Mouse (Mus musculus) kidney, postnatal 14 days (tissue): ENCODE results near the gene Sp7.
A peak's percentile ranks its signal among the peaks of the same experiment; 100 is the strongest.

Source experiments
- DNase-seq: peaks from one replicate; pipeline ENCODE4 v3.0.0; 2022; ENCODE audit warnings: mixed read lengths

Sp7 gene

DNA sequence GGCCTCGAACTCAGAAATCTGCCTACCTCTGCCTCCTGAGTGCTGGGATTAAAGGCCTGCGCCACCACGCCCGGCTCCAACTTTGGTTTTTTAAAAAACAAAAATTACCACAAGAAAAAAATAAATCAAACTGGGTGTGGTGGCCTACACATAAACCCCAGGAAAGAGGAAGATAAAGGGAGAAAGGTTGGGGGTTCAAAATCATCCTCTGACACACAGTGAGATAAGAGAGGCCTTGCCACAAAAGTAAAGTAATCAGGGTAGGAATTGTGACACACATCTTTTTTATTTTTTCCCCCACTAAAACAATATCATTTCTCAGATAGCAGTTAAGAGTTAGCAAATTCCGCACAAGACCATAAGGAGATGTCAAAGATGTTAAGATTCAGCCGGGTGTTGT lies 16.7 kb upstream of the Sp7 start:
- DNase-seq = no peak

DNA sequence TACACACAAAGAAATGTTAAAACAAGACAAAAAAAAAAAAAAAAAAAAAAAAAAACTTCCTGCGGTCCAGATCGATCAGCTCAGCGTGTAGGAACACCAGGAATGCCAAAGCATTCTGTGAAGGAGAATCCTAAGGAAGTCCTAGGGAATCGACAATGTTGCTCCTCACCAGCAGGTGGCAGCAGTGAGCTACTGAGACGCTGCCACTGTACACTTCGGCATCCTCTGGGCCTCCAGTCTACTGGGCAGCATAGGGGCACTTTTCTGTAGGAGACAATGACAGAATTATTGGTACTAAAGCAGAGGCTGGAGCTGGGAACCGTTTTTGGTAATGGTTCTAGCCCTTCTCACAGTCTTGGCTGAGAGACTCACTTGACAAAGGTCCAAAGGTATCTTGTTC lies 14.6 kb upstream of the Sp7 start:
- DNase-seq = peak; percentile 92

DNA sequence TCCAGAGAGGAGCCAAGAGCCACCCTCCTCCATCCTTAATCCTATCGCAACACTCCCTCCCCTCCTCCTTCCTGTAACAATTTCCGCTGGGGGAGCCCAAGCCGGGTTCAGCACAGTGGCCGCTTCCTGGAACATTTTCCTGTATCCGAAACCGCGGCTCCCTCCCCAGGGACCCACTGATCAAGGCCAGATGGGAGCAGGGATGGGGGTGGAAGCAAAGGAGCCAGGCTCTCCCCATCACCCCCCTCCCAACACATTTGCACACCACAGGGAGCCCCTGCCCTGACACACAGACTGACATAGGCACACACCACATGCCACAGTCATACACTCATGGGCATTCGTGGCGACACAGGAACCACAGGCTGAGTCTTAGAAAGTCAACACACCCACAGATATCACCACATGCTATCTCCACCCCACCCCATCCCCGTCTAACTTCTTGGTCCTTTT lies 10.9 kb upstream of the Sp7 start:
- DNase-seq = peak; percentile 88

GRCm38 (mm10) chr15:102377163-102377543 lies 10.2 kb upstream of the Sp7 start:
- peak; percentile 93 for DNase-seq

DNA sequence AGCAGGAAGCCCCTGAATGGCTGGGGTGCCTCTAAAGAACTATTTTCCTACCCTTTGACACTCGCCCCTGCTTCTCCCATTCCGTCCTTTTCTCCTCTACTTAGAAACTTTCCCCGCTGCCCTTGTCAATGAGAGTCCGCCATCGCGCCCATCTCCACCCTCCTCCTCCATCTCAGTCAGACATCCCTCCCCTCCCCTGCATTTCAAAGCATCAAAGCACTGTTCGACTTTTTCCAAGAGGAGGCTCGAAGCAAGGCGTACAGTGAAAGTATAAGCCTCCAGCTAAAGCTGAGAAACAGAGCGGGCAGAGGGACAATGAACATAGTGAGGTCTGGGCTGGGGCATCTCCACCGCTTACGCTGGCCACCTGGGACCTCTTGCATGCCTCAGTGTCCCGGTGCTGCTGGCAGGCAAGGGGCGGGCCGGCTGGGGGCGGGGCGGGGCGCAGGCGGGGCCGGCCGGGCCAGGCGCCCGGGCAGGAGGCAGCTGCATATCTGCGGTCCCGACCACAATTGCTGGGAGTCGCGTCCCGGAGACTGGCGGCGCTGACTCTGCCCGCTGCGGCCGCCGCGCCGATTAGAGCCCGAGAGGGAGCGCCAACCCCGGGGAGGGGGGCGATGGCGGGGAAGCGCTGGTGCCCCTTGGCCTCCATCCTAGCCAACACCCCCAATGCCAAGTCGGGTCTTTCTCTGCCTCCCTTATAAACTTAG lies 9.6 kb upstream of the Sp7 start:
- peak; percentile 76 for DNase-seq

- no peak for DNase-seq
These were observed 3.7 kb upstream of the Sp7 start for GRCm38 (mm10) chr15:102370727-102371126.

- no peak for DNase-seq
These were observed 3.0 kb upstream of the Sp7 start for GRCm38 (mm10) chr15:102369972-102370371.

- no peak for DNase-seq
These were observed 744 bp downstream of the Sp7 start for GRCm38 (mm10) chr15:102366238-102366637.

DNA sequence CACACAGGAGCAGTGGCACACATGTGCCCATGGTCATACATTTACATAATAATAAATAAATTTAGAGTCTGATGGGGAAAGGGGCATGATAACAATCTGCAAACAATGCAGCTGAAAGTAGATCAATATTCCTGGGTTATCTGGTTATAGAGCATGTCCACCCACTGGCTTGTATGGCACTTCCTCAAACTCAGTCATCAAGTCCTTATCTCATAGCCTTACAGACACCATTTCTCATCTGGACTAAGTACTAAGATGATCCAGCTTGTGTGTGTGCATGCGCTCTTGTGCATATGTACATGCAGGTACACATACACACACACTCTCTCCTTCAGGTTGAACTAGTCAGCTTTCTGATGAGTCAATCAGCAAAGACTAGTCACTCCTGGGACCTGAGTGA lies 2.3 kb downstream of the Sp7 start:
- no peak for DNase-seq

DNA sequence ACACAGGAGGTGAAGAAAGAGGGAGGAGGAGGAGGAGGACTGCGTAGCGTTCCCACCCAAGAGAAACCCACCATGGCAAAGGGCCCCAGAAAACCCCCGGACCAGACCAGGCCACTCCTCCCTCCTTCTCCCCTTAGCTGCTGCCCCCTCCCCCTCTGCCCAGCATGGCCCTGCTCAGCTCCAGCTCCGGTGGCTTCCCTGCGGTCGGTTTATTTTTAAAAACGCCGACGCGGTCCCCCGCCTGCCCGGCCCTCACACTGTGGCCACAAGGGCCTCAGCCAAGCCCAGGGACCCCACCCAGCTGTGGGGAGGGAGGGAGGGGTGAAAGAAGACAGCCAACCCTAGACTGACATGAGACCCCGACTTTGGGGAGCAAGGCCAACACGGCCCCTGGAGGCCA lies 4.3 kb downstream of the Sp7 start:
- peak; percentile 18 for DNase-seq

- no peak for DNase-seq
These were observed 8.1 kb downstream of the Sp7 start for GRCm38 (mm10) chr15:102358834-102359233.

- peak; percentile 16 for DNase-seq
These were observed 8.9 kb downstream of the Sp7 start for GRCm38 (mm10) chr15:102358126-102358525.

GRCm38 (mm10) chr15:102356501-102357325 lies 10.3 kb downstream of the Sp7 start:
- DNase-seq = no peak

- DNase-seq = peak; percentile 57
These were observed 11.0 kb downstream of the Sp7 start for GRCm38 (mm10) chr15:102355871-102356441.

GRCm38 (mm10) chr15:102355134-102355870 lies 11.7 kb downstream of the Sp7 start:
- peak; percentile 68 for DNase-seq

DNA sequence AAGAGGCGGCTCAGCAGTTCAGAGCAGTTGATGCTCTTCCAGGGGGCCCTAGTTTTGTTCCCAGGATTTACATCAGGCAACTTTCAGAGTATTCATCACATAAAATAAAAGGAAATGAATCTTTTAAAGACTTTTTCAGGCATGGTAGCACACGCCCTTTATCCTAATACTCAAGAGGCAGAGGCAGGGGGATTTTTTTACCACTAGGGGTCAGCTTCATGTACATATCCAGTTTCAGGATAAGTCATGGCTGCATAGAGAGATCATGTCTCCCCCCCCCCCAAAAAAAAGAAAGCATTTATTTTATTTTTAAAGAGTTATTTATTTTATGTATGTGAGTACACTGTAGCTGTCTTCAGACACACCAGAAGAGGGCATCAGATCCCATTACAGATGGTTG lies 13.0 kb downstream of the Sp7 start:
- DNase-seq = no peak

DNA sequence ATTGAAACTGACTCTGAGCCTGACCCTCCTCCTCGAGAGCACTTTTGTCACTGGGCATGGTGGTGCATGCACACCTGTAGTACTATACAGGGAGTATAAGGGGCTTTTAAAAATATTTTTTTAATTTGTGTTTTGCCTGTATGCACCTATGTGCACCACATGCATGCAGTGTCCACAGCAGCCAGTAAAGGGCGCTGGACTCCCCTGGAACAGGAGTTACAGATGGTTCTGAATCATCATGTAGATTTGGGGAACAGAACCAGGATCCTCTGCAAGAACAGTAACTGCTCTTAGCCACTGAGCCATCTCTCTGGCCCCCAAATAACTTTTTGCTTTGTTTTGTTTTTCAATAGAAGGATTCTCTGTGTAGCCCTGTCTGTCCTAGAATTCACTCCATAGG lies 14.8 kb downstream of the Sp7 start:
- DNase-seq = peak; percentile 14

DNA sequence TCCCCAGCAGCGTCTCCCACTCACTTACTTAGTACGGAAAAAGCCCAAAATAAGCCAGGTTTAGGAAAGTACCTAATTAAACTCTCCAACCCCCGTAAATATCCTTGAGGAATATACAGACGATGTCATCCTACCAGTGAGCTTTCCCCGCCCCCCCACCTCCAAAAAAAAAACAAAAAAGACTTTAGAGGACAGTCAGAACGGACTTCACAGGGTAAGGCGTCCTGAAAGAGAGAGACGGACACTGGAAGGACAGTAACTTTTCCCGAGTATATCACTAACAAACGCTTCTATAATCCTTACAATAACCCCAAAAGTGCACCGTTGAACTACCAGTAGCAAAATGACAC lies 16.1 kb downstream of the Sp7 start:
- DNase-seq = no peak

DNA sequence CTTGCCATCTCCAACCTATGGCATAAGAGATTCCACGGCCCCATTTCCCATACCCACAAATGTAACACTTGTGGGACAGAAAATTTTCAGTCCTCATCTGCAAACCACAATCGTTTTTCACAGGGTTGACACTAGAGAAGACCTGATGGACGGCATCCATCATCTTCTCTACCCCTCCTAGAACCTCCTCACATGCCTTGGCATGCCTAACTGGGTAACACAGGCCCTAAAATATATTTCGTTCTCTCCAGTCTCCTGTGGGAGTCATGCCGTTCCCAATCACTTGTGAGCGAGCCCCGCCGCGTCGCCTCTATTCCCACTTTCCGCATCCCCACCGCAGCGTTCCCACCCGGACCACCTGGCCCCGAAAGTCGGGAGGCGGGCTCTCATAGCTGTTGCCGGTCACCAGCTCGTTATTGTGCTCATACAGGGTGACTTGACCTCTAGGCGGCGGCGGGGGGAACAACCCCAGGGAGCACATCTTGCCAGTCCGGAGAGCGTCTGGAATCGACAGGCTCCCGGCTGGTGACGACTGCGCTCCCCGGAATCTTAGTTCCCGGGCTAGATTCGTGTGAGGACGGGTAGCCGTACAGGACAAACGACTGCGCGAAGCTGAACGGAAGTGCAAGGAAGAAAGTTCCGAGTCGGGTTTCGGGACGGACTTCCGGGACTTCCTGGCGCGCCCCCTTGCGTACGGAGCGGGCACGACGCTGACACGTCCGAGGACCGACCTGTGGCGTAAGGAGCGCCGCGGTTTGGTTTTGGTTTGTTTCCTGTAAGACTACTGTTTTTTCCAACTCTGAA lies 16.6 kb downstream of the Sp7 start, which contains the start of gene Aaas:
TSS of gene Aaas (minus strand) at position 634 of the 804 bp plus-strand sequence.
- DNase-seq = peak; percentile 97

GRCm38 (mm10) chr15:102346444-102346843 lies 20.5 kb downstream of the Sp7 start:
- no peak for DNase-seq

DNA sequence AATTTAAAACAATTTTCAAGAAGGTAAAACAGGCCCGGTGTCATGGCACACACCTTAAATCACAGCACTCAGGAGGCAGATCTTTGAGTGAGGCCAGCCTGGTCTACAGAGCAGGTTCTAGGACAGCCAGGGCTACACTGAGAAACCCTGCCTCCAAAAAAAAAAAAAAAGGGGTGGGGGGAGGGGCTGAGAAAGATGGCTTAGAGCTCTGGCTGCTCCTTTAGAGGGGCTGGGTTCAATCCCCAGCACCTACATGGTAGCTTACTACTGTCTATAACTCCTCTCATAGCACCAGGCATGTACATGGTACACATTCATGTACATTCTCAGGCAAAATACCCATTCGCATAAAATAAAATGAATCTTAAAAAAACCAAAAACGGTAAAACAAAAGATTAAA lies 22.5 kb downstream of the Sp7 start:
- DNase-seq = no peak

GRCm38 (mm10) chr15:102341580-102341979 lies 25.4 kb downstream of the Sp7 start:
- peak; percentile 58 for DNase-seq
